Mouse (Mus musculus) stomach, postnatal 0 days (tissue): Measurements from ENCODE around the gene Serpine2. TPM values are rescaled to one million over a fixed set of nuclear protein-coding genes. Genes with fewer than 3 reads are reported as not detected.
A peak's percentile ranks its signal among the peaks of the same experiment; 100 is the strongest.

Experiments used
- ATAC-seq: fragments of 200-750 bp; cut with Nextera tagmentation; 2 replicates; pipeline ENCODE4 v1.8.0; 2017; ENCODE audit not compliant: low FRiP score, low TSS enrichment
- DNase-seq: peaks from one replicate; pipeline ENCODE4 v3.0.0-alpha.2; 2016; ENCODE audit warnings: low spot score
- H3K27ac ChIP-seq: fragments of 300-500 bp; sonication (generic); replicated peaks from 2 replicates; pipeline ENCODE4 v1.5.1; 2014; ENCODE audit warnings: mild to moderate bottlenecking, control low read depth
- H3K27me3 ChIP-seq: fragments of 300-500 bp; sonication (generic); 2 replicates; pipeline ENCODE4 v1.6.1; 2014; ENCODE audit warnings: low read length; ENCODE audit not compliant: control insufficient read depth, insufficient read depth
- H3K36me3 ChIP-seq: fragments of 300-500 bp; sonication (generic); 2 replicates; pipeline ENCODE4 v1.6.1; 2014; ENCODE audit warnings: low read length, mixed read lengths; ENCODE audit not compliant: control insufficient read depth, insufficient read depth
- H3K4me1 ChIP-seq: fragments of 300-500 bp; sonication (generic); replicated peaks from 2 replicates; pipeline ENCODE4 v1.6.1; 2014; ENCODE audit warnings: antibody characterized with exemption; ENCODE audit not compliant: control insufficient read depth, insufficient read depth
- H3K4me2 ChIP-seq: fragments of 300-500 bp; sonication (generic); replicated peaks from 2 replicates; pipeline ENCODE4 v1.6.1; 2014; ENCODE audit warnings: low read depth, mild to moderate bottlenecking, control low read depth, moderate library complexity
- H3K4me3 ChIP-seq: fragments of 300-500 bp; sonication (generic); 2 replicates; pipeline ENCODE4 v1.5.1; 2014; ENCODE audit warnings: low read depth, low read length, control low read depth
- H3K9ac ChIP-seq: fragments of 300-500 bp; sonication (generic); 2 replicates; pipeline ENCODE4 v1.6.1; 2014; ENCODE audit warnings: mild to moderate bottlenecking, low read length, control low read depth, mixed read lengths
- H3K9me3 ChIP-seq: fragments of 300-500 bp; sonication (generic); 2 replicates; pipeline ENCODE4 v1.6.1; 2016; ENCODE audit warnings: low read length; ENCODE audit not compliant: control insufficient read depth
- CTCF ChIP-seq: IDR thresholded peaks from 2 replicates; pipeline ENCODE4 v1.5.1; 2016; ENCODE audit warnings: antibody characterized with exemption, low read depth, mild to moderate bottlenecking, moderate library complexity
- EP300 ChIP-seq: optimal IDR thresholded peaks from 2 replicates; pipeline ENCODE3; 2016; ENCODE audit warnings: antibody characterized with exemption
- WGBS: fragments of 180-500 bp; shearing (Covaris S2); extraction: QIAGEN DNeasy Blood & Tissue Kit; methylation state at CpG from one replicate; pipeline ENCODE4 v1.1.7; 2014; 5-methylcytosine and 5-hydroxymethylcytosine counted together
- polyA plus RNA-seq: library from polyadenylated mRNA; unstranded; fragments of >200 nt; fragmentation: Nextera tagmentation; extraction: Ambion mirVana; gene quantifications from 2 replicates; pipeline ENCODE4 v1.2.1, GENCODE M21; 2015

Gene Serpine2
- polyA plus RNA-seq, 1 experiment from 2014 or later, result 45.7 TPM

- no peak for DNase-seq
- 0 out of 2 replicates have a peak overlapping the region, but pooled peaks have one; percentile 27 for H3K9ac ChIP-seq
Measured at GRCm38 (mm10) chr1:79823951-79824633, 36.9 kb downstream of the Serpine2 start.

DNA sequence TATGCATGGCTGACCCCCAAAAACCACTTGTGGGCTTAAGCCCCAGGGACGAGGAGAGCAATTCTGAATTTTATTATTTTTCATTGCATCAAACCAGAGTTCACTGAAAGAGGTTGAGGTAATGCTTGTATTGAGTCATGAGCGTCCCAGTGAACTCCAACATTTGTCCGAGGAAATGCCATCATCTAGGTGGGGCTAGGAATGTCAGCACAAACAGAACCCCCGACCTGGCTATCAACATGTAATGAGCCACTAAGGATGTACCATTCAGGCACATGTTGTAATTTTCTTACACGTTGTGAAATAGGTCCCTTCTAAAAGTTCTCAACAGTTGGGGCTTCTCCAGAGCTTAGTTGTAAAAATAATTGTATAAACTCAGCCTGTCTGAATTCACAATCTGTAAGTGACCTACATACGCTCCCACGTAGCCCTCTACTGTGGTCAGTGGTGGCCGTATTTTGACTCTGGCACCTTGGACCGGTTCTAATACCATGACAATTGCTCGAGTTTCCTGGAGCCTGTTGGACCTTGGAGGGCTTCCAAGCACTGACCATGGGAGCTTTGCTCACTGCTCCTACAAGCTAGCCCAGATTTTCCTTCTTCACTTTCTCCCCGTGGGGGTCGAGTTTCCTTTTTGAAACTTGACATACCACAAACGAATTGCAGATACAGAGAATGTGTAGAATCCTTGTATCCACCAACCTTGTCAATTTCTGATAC, 38.0 kb downstream of the Serpine2 start:
- DNase-seq, result no peak
- no peaks in the 10 kb centered on the region for H3K9me3 ChIP-seq
- ATAC-seq, result no peak; the same call in 1 of the 2 replicates
- peak overlapping the region; percentile 17; the same call in 1 of the 2 replicates for H3K4me2 ChIP-seq
- TF ChIP-seq CTCF, result no peak
- no peak for TF ChIP-seq EP300
- H3K9ac ChIP-seq, result no peak overlapping the region
- no peak overlapping the region for H3K4me3 ChIP-seq
- WGBS, result 34% methylated on average over 13 of the region's 13 CpGs
- H3K27ac ChIP-seq, result peak overlapping the region; percentile 63
- no peaks in the 10 kb centered on the region for H3K36me3 ChIP-seq
- no peaks in the 10 kb centered on the region for H3K27me3 ChIP-seq
- no peaks in the 10 kb centered on the region for H3K4me1 ChIP-seq

More at GRCm38 (mm10) chr1:79823951-79824633, 36.9 kb downstream of the Serpine2 start:
- Histone ChIP-seq H3K36me3 (no peaks in the 10 kb centered on the region), H3K4me3 (peak overlapping the region; percentile 24), H3K4me2 (peak overlapping the region; percentile 46), H3K27me3 (no peaks in the 10 kb centered on the region), H3K4me1 (no peaks in the 10 kb centered on the region), H3K27ac (peak overlapping the region; percentile 78), H3K9me3 (no peaks in the 10 kb centered on the region)
- no peak for ATAC-seq
- TF ChIP-seq EP300 (no peak), CTCF (no peak)
- 40% methylated on average over 14 of the region's 14 CpGs for WGBS

GRCm38 (mm10) chr1:79819296-79819879, 41.6 kb downstream of the Serpine2 start:
- TF ChIP-seq EP300 (no peak), CTCF (peak; percentile 21; the same call in 1 of the 2 replicates)
- no peaks in the 10 kb centered on the region for H3K4me1 ChIP-seq
- no peak overlapping the region for H3K4me2 ChIP-seq
- H3K4me3 ChIP-seq, result no peak overlapping the region
- no peak overlapping the region for H3K27ac ChIP-seq
- H3K9me3 ChIP-seq, result no peaks in the 10 kb centered on the region
- ATAC-seq (no peak), DNase-seq (no peak)
- no peaks in the 10 kb centered on the region for H3K27me3 ChIP-seq
- no peak overlapping the region for H3K9ac ChIP-seq
- 83% methylated on average over 11 of the region's 11 CpGs for WGBS
- H3K36me3 ChIP-seq, result no peaks in the 10 kb centered on the region

GRCm38 (mm10) chr1:79815446-79815845, 45.5 kb downstream of the Serpine2 start:
- Histone ChIP-seq H3K4me1 (no peaks in the 10 kb centered on the region), H3K4me2 (no peak overlapping the region), H3K27ac (no peak overlapping the region), H3K27me3 (no peaks in the 10 kb centered on the region), H3K9ac (no peak overlapping the region), H3K36me3 (no peaks in the 10 kb centered on the region), H3K9me3 (no peaks in the 10 kb centered on the region), H3K4me3 (no peak overlapping the region)
- DNase-seq, result no peak
- no peak for ATAC-seq
- WGBS, result 89% methylated on average over 3 of the region's 3 CpGs
- TF ChIP-seq CTCF (no peak), EP300 (no peak)

- no peak for DNase-seq
- no peak for ATAC-seq
- Histone ChIP-seq H3K4me1 (no peaks in the 10 kb centered on the region), H3K4me2 (no peak overlapping the region), H3K4me3 (no peak overlapping the region), H3K27ac (no peak overlapping the region), H3K27me3 (no peaks in the 10 kb centered on the region), H3K9me3 (no peaks in the 10 kb centered on the region), H3K36me3 (no peaks in the 10 kb centered on the region), H3K9ac (no peak overlapping the region)
- TF ChIP-seq EP300, result no peak
- no peak for TF ChIP-seq CTCF
- WGBS, result 75% methylated on average over 3 of the region's 3 CpGs
Measured at GRCm38 (mm10) chr1:79809447-79809846, 51.5 kb downstream of the Serpine2 start.

DNA sequence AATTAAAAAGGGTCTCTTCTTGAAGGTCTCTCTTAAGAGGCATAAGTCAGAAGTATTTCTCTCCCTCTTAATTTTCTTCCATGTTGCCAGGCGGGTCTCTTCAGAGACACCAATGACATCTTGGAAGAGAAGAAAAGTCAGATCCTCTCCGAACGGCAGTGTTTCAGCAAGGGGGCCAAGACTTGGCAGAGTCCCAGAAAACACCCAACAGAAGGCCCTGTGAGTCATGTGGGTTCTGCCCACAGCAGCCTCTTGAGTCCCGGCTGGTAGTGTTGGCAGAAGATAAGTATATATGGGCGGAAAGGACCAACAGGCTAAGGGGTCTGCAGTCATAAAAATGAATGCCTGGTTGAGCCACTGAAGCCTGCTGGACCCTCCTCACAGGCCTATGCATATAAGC, 54.1 kb downstream of the Serpine2 start:
- no peak for TF ChIP-seq EP300
- TF ChIP-seq CTCF, result no peak

More for the DNA sequence above, 54.1 kb downstream of the Serpine2 start:
- Histone ChIP-seq H3K4me1 (no peaks in the 10 kb centered on the region), H3K36me3 (no peaks in the 10 kb centered on the region), H3K27ac (no peak overlapping the region), H3K4me3 (no peak overlapping the region), H3K27me3 (no peaks in the 10 kb centered on the region), H3K9ac (no peak overlapping the region), H3K9me3 (no peaks in the 10 kb centered on the region), H3K4me2 (no peak overlapping the region)
- WGBS, result 51% methylated on average over 5 of the region's 5 CpGs
- DNase-seq (no peak), ATAC-seq (no peak)
